Mouse (Mus musculus) inflammation-experienced regulatory T-cells (primary cell): Measurements from ENCODE around the gene Olfm4. TPM values are rescaled to one million over a fixed set of nuclear protein-coding genes. Genes with fewer than 3 reads are reported as not detected.

Source experiments
- polyA plus RNA-seq, 2 experiments: library from polyadenylated mRNA; unstranded; fragments of 100-300 nt; shearing (Covaris generic); gene quantifications; one replicate each; pipeline ENCODE4 v1.2.1; 2017

Gene Olfm4
- polyA plus RNA-seq: under 1 TPM in 1 of 2 experiments, not detected in 1; 0.69 TPM

DNA sequence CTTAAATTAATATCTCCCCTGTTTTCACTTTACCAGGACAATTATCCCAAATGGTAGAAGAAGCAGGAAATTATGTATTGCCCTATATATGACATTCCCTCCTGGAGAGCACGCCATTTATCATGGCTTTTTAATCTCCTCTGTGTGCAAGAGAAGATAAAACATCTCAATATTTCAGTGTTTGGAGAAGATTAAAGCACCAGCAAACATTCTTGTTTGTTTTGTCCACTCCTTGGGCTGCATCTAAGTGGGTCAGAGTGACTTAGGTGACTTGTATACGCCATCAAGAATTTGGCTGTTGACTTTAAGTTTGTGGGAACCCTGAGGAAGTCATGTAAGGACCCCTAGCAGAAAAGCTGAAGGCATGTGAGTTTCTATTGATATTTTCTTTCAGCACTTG lies at the start of gene Olfm4:
TSS of gene Olfm4 (plus strand) at position 301 of the 400 bp plus-strand sequence.

Other genes with a start within 250 kb of the Olfm4 start
- gene Pcdh8, start 212.8 kb upstream of the Olfm4 start, polyA plus RNA-seq: 1 to 10 TPM in 1 of 2 experiments, under 1 TPM in 1; 0.25 to 1.2 TPM